Mouse (Mus musculus) left cerebral cortex, postnatal 10 days (tissue): ENCODE measurements at regions not wholly inside any gene's neighbourhood (a gene's known extent, or its start where the extent isn't known, plus 50 kb on each side); places are given as distances from the start of the nearest gene placed in this dataset.

Experiments
- DNase-seq, 2 experiments: peaks; one replicate each; pipeline ENCODE4 v3.0.0; 2021 to 2022; ENCODE audit warnings: low spot score in 2 of 2, mixed read lengths in 1 of 2; ENCODE audit errors: extremely low spot score in 1 of 2
- intact Hi-C: fragments of 180-260 bp; cut with DNase I; formaldehyde crosslinking; loops from one replicate; pipeline ENCODE4 v1.15.1; 2025

- intact Hi-C loops = no loop called here
- DNase-seq = peak in 1 of 2 experiments; percentile 71
Observed at GRCm38 (mm10) chr13:73405720-73406629, 61.0 kb upstream of the Lpcat1 start.

GRCm38 (mm10) chr13:73400921-73401320 is 66.1 kb upstream of the Lpcat1 start:
- intact Hi-C loops = no loop called here
- DNase-seq = no peak

GRCm38 (mm10) chr13:73397033-73397432 is 68.7 kb upstream of the Ndufs6 start:
- intact Hi-C loops = loop anchor here (10.0 kb wide), 1 partner anchor 232 kb away; no protein-coding TSS in a partner anchor
- no peak for DNase-seq

DNA sequence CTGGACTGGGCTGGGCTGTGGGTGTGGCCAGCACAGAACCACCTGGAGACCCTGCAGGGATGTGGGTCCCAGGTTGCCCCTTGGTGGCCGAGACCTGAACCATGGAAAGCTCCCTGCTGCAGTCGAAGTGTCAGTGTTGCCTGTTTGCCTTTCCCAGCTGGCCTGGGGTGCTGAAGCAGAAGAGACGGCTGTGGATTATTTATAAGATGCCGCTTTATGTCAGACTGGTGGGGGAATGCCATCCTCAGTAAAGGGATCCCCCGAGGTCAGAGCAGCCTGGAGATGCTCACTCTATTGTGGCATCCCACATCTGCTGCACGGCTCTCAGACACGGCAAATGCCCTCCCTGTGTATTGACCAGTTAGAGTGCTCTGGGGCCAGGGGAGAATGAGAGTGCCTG is 67.5 kb upstream of the Ndufs6 start:
- no peak for DNase-seq
- intact Hi-C loops = loop anchor here (10.0 kb wide), 1 partner anchor 231 kb away; no protein-coding TSS in a partner anchor

DNA sequence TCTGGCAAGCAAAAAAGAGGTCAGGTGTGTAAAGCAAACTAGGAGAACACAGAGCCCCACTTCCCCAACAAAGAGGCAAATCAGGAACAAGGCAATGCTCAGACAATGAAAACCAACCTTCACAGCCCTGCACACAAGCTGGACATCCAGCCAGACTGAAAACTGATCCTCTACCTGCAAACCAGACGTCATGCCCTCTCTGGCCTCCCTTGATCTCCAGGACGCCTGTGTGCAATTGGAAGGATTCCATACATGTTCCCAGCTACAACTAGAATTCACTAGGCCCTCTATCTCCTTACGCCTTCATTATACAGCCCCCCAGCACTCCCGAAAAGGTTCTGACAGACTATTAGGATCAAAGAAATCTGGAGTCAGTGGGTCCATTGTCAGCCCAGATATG is 60.7 kb upstream of the Ndufs6 start:
- DNase-seq = no peak
- intact Hi-C loops = no loop called here

DNA sequence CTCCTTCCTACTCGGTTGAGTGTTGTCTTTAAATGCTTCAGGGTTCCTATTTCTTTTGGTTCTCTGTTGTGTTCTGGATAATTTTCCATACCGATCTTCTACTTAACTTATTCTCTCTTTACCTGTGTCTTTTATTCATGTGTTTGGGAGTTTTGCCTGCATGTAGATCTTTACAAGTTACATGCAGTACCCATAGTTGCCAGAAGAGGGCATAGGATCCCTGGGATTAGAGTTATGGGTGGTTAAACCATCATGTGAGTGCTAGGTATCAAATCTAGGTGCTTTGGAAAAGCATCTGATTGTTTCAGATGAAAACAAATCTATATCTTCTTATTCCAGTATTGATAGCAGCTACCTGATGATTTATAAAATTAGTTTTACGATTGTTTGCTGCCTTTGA is 55.2 kb upstream of the Ndufs6 start:
- DNase-seq = no peak
- intact Hi-C loops = no loop called here
